Mouse (Mus musculus) adrenal gland, postnatal 36 days (tissue): Measurements from ENCODE around the gene Lnx2. TPM values are rescaled to one million over a fixed set of nuclear protein-coding genes. Genes with fewer than 3 reads are reported as not detected.

Source experiments
- DNase-seq, 2 experiments: peaks; one replicate each; pipeline ENCODE4 v3.0.0; 2021; ENCODE audit warnings: mixed read lengths in 1 of 2
- total RNA-seq, 2 experiments: library from RNA; stranded (reverse); gene quantifications; 2 replicates each; pipeline ENCODE4 v1.2.3; 2021

The Lnx2 gene
- total RNA-seq, 2 experiments from 2014 or later: 11.8 to 17.3 TPM

DNA sequence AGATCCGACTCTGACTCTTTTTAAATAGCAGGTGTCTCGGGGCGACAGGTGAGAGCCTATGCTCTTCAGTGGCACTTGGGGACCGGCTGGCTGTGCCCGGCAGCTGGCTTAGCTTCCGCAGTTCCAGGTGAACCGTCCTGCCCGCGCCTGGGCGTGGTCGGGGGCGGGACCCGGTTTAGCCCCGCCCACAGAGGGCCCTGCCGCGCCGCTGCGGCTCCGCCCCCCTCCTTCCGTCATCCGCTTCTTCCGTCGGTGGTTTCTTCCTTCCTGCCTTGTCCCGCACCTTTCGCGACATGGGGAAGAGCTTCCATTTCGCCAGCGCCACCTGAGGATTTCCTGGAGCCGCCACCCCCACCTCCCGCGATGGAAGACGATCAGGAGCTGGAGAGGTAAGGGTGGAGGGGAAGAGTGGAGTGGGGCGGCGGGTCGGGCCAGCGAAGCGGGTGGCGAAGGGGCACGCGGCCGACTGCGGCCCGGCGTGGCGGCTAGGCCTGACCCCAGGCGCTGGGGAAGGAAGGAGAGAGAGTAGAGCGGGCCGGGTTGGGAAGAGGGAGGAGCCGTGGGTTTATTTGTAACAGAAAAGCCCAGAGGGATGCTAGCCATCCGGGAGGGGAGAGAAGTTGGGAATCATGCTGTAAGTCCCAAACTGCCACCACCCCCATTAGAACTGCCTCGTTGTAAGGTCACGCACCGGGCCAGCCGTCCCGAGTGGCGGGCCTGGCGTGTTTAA is 1.1 kb upstream of the Lnx2 start:
- DNase-seq: peak; percentile 94 to 98

DNA sequence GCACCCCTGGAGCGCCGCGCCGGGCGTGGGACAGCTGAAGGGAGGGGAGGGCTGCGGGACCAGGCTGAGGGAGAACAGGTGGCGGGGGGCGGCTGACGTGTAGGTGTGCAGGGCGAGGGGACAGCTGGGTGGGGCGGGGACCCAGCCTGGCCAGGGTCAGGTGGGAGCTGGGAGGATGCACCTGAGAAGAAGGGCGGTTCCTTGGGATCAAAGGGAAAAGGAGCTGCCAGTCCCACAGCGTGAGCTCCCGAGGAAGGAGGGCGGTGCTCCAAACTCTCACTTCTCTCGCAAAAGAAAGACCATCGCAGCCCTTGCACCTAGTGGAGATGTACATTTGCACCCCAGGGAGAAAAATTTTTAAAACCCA is 396 bp upstream of the Lnx2 start, which contains the start of gene Polr1d:
TSS of gene Polr1d (plus strand) at position 252 of the 367 bp plus-strand sequence.
- no peak for DNase-seq

DNA sequence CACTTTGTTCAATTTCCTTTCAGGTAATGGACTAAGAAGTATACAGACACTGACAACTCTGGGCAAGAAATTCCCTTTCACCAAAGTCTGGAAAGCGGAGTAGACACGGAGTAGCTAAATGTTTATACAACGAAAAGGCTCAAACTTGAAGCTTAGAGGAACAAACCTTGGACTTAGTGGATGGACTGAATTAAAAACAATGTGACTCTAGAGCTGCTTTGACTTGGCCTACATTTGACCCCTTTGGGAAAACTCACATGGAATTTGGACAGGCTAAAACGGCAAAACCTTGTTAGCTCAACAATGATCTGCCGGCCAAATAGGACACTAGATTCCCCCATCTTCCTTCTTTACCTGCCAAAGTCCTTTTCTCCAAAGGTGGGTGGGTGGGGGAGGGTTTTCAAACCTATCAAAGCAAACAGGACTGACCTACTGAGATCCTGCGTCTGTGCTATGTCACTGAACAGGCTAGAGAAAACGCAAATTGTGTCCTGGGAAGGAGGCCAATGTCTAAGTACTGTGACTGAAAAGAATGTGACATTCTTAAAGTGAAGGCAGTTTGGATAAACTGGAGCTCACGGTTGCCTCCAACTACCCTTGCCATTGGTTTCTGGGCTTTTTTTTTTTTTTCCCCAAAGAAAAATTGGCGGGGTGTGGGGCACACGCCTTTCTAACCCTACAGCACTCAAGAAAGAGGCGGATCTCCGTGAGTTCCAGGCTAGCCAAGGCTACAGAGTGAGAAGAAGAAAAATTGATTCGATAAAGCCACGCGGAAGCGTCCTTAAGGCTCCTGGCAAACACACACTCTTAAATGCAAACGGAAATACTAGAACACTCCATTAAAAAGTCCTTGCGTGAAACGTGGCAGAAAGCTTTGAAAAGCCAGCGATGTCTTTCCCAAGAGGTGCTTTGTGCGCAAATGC is 1.0 kb downstream of the Lnx2 start:
- no peak for DNase-seq

DNA sequence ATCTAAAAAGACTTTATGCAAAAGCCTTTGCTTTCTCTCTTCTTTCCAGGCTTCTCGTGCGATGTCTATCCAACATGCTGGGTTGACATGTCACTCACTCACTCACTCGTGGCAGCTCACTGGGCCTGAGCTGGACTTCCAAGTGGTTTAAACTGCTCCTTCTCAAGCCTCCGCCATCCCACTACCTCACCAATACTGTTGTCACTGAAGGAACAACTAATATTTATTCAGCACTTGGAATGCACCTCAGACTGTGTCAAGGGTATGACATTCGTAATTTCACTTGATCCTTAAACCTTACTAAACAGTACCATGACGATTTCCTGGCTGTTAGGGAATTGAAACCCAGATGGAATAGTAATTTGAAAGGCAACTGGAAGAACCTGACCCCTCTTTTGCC is 2.6 kb downstream of the Lnx2 start:
- no peak for DNase-seq

DNA sequence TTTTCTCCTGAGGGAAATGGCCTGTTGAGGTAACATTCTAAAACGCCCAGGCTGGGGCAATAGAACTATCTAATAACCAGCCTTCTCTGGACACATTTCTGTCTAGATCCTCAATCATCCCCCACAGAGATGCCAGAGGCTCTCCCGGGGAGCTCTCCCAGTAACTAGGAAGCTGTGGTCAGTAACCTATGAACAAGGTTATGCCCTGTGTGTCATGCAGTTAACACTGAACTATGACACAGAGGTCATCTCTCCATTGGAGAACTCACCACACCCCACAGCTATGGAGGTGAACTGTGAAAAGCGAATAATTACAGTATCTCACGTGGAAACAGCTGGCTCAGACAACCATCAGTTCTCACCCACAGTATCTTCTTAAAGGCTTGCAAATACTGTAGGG is 4.5 kb downstream of the Lnx2 start:
- no peak for DNase-seq

DNA sequence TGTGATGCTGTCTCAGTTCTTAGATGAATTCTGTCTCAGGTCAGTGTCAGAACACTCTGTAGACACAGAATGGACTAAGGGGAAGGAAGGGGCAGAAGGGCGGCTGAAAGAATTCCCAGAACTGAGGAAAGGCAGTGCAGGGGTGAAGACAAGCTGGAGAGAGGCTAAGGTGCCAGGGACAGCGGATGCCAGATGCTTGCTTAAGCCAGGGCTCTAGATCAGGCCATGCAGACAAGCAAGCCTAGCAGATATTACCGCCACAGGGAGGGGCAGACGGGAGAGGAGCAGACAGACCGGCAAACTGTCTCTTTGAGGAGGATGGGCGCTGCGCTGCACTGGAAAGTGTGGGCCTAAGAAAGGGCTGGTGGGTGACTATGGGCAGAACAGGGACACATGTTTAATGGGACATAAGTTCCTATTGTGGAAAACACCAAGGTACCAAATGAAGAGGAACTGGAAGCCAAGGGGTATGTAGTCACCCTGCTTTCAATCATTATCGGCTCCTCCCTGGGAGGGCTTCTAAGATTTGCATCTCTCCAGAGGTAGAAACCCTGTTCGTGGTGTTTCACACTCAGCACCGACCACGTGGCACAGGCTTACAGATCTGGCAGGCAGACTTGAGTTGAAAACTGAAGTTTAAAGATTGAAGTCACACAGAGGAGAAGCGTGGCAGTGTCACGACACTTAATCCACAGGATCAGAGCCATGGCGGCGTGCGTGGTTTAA is 5.4 kb downstream of the Lnx2 start:
- DNase-seq: peak; percentile 30 to 50

DNA sequence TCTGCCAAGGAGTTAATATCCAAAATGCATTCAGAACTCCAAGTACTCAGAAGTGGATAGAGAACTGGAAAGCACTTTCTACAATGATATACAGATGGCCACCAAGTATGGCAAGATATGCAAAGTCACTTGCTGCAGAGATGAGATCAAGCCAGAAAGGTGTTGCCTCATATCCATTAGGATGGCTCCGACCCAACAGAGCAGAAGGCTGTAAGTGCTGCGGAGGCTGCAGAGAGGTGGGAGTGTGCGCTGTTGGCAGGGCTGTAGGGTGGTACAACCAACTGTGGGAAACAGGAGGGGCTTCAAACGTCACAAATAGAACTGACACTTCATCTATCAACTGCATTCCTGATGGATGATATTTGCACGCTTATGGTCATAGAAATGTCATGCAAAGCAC is 7.5 kb downstream of the Lnx2 start:
- no peak for DNase-seq

DNA sequence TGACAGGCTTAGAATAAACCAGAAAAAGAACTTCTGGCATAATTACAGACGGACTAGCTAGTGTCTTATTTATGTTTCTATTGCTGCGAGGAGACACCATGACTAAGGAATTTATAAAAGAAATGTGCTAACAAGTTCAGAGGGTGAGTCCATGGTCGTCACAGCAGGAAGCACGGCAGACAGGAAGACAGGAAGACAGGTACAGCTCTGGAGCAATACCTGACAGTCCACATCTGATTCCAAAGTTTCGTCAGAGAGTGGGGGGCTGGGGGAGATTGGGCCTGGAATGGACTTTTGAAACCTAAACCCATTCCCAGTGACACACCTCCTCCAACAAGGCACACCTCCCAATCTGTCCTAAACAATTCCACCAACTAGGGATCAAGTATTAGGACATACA is 9.4 kb downstream of the Lnx2 start:
- DNase-seq: no peak

DNA sequence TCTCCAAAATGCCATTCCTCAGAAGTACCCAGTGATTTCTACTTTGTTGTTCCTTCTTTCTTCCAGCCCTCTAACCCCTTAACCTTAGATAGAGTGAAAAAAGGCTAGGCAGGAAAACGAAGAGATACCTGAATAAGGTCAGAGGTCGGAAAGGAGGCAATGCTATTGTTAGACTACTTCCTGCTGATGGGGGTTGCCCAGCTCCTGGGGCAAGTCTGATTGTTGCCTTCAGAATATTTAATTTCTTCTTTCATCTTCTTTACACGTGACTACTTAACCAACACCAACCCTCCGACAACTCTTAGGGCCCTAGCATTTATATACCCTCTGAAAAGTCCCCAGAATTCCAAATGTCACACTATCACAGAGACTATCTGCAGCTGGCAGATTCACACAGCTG is 10.3 kb downstream of the Lnx2 start:
- no peak for DNase-seq

DNA sequence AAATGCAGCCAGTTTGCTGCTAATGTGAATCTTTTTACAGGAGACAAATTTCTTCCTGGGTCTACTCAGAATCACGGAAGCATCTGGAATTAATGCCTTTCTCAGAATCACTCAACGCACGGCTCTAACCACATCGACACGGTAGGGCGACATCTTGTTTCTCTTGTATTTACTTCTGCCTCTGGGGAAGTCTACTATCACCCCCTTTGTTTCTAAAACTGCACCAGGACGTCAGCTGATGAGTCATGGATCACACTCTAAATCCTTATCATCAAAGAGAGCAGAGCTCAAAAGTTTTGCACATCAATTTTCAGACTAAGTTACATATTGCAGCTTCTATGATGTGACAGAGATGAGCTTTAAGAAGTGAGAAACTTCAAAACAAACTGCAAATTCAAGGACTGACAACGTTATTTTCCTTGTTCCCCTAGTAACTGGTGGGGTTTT is 13.1 kb downstream of the Lnx2 start:
- DNase-seq: peak in 1 of 2 experiments; percentile 49

DNA sequence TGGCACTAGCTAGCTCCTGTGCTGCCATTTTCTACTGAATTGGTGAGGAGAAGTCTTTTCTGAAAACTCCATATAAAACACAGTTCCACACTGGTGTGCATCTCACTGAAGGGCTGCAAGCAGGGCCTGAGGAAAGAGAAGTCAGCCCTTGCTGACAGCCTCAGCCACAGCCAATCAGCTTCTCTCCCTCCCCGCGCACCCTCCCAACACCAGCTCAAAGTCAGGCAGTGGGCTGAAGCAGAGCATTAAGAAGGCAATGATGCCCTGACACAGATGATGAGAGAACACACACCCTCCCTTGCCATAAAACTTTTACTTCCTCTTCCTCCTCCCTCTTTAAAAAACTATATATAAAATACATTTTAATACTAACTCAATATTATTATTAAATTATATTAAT is 16.4 kb downstream of the Lnx2 start:
- no peak for DNase-seq

DNA sequence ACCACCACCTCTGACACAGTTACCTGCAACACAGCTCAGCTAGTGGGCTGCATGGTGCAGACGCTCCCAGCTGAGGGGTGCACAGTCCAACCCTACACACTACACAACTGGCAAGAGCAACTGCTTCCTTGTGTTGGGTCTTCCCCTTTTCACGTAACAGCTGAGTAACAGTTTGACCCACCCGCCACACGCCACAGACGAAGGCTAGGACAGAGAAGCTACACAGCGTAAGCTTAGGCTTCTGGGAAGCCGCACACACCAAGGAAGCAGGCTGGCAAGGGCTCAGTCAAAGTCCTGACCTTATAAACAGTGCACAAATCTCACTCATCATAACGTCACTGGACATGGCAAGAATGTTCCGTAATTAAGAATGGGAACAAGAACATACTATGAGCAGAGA is 17.1 kb downstream of the Lnx2 start:
- DNase-seq: no peak

DNA sequence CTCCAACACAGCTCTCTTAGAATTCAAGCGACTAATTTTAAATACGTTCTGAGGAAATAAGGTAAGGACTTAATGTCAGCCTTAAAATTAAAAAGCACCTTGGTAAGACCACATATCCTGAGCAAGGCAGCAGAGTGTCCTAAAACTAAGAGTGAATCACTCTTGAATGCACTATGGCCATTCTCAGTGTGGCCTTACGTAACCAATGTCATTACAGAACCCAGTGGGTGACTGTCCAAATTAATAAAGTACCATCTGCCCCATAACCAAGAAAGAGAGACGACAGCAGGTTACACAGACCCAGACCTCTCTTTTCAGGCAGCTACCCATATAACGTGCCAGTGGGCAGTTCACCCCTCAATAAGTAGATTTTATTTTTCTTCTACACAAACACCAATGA is 17.7 kb downstream of the Lnx2 start:
- DNase-seq: no peak

DNA sequence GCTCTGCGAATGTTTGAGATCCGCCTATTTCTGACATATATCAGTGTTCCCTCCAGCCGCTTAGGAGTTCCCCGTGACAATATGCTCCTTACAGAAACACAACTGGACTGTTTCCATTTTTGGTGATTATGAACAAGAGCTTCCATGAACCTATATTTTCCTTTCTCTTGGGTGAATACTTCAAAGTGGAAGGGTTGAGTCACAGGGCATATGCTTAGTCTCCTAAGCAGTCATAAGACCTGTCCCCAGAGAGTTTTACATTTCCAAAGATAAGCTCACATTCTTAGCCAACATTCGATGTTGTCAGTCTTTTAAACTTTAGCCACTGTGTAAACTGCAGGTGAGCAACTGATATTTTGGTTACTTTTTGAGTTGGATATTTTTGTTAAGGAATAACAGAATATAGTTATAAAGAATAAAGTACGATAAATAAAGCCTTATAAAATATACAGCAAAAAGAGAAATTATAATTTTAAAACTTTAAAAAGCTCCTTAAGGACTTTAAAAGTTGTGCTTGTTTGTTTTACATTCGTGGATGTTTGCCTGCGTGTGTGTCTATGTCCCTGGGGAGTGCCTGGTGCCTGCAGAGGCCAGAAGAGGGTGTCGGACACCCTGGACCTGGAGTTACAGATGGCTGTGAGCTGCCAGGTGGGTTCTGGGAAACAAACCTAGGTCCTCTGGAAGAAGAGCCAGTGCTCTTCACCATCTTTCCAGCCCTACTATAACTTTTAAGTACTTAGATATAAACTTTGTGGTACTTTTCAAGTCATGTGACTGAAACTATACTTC is 18.6 kb downstream of the Lnx2 start:
- DNase-seq: no peak

DNA sequence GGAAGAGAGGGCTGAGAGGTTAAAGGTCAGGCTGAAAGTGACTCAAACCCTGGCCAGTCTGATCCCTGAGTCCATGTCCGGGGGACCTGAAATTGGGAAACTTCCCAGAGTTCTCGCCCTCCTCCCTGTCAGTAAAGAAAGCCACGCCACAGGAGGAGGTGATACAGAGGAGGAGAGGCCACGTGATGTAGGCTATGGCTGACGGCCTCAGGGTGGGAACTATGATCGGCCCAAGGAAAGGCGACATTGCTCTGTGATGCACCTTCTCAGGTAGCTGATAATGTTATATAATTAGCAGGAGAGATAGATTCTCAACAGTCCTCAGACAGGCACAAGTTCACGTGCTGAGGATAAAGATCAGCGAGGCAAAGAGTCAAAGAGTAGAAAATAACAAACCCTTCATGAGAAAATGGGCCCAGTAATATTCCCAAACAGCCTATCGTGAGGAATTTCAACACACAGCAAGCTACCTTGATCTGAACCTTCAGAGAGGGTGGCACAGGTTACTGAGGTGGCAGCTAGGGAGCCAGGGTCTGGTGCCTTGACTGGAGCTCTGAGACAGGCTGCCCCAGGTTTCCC is 19.6 kb downstream of the Lnx2 start:
- no peak for DNase-seq

DNA sequence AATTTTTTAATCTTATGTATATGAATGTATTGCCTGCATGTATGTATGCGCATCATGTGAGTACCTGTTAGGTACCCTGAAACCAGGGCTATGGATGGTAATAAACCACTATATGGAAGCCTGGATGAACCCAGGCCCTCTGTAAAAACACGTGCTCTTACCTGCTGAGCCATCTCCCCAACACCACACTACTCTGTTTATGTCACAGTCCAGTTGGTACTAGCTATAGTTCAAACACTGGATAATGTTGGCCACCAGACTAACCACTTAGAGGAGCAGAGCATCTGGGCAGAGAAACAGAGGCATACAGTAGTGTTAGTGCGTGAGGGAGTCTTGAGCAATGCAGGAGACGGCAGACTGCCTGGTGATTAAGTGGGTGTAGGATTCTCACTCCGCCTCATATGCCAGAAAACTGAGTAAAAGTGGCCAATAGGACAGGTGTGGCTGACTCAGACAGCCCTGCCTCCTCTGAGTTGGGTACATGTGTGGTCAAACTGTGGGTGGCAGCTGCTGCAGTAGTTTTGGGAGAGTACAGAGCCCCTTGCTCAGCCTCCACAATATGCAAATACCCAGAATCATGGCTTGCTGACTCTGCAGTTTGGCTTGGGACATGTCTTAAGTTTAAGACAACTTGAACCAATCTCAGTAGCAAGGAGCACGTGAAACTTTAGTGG is 20.7 kb downstream of the Lnx2 start:
- no peak for DNase-seq

DNA sequence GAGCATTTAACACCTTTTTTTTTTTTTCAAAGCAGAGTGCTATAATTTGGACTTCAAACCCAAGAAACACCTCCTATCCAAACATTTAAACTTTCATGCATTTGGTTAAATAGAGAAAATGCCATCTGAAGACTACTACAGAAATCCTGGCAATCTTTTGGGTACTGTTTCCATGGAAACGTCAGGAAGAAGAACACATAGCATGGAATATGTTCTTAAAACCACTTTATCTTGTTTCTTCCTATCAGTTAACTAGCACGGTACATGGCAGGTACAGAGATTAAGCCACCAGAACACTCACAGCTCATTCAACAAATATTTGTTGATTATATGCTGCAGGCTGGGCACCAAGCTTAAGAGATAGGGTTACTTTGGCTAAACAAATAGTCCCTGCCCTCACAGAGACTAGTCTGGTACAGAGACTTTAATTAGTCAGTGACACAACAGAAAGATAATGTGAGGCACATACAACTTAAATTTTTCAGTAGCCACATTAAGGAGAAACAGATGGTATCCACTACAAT is 21.6 kb downstream of the Lnx2 start:
- DNase-seq: no peak

DNA sequence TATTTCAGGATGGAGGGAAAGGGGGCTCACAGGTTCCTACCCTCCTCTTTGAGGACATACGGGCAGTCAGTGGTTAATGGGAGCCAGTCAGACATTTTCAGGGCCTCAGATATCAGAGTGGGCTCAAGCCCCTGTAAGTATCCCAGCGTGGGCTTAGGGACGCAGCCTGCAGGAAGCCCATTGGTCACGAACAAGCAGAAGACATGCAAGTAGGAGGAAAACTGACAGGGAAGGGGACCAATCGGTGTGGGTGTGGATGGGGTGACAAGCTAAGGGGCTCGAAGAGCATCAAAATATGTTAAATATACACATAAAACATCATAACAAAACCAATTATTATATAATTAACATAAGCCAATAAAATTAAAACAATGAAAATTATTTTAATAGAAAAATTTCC is 22.1 kb downstream of the Lnx2 start:
- DNase-seq: no peak

DNA sequence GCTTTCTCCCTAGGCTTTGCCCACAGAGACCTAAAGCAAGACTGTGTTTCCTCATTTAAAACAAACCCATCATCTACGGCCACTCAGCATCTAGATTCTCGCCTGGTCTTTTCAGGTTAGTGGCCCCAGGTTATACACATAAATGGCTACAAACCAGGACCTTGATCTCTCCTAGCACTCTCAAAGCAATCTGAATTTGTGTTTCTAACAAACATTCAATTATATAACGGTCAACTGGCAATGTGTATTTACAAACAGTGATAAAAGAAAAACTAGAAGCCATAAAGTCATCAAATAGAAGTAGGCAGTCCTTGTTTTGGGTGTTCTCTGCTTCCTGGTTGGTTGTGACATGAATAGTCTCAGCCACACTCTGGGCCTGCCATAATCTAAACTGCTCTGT is 22.9 kb downstream of the Lnx2 start:
- DNase-seq: no peak

DNA sequence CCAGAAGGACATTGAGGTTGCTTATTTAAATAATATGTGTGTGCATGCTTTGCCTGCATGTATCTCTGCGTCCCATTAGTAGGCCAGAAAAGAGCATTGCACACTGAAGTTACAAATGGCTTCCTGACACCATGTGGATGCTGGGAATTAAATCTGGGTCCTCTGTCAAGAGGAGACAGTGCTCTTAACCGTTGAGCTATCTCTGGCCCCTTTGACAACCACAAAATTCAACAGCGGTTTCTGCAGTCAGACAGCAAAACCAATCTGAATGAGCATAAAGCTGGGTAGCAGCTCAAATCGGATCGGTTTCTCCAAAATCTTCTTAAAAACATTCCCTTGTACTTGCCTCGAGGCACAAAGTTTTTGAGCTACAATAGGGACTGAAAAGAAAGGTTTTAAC is 23.3 kb downstream of the Lnx2 start:
- DNase-seq: no peak

DNA sequence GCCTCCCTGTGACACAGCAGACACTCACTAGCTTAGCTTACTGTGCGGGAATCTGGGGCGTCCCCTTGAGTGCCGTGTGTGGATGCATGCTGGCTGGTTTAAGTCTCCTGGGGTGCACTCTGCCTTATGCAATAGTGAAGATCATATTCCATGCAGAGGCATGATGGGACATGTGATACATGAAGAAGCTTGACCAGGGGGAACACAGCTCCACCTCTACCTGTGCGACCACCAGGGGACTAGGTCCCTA is 24.2 kb downstream of the Lnx2 start:
- no peak for DNase-seq
